Mouse (Mus musculus): ENCODE measurements around the gene Slc35d3.

Slc35d3 gene

DNA sequence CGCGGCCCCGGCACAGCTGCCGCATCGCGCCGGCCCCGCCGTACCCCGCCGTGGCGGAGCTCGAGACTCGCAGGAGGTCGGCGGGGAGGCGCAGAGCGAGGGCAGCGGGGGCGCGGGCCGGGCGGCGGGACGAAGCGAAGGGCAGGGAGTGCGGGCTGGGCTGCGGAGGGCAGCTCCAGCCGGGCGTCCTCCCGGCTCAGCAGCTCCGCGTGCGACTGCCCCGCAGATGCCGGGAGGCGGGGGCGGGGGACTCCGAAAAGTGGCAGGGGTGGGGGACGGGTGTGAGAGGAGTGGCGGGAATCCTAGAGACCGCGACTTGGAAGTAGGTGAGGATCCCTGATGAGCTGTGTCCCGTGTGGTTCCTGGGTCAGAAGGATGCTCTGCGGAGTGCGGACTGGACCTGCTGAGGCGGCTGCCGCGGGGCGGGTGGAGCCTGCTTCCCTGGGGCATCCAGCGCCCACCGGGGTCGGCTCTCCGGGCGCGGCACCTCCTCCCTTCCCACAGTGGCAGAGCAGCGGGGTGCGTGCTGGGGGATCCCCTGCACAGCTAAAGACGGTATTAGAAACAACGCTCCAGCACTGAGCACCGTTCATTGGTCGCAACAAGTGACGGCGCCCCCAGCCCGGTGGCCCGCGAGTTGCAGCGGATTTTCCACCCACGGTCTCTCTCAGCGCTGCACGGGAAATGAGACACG is at the start of gene Slc35d3:
TSS of gene Slc35d3 (minus strand) at position 462 of the 694 bp plus-strand sequence.
- DNase-seq (ENCODE audit: low spot score), result no peak

GRCm38 (mm10) chr10:19900191-19900590 is 48.9 kb upstream of the Slc35d3 start:
- no peak for DNase-seq (ENCODE audit: low spot score)

GRCm38 (mm10) chr10:19893976-19894375 is 42.7 kb upstream of the Slc35d3 start:
- DNase-seq (ENCODE audit: low spot score), result no peak

GRCm38 (mm10) chr10:19893146-19893545 is 41.9 kb upstream of the Slc35d3 start:
- DNase-seq (ENCODE audit: low spot score), result no peak

DNA sequence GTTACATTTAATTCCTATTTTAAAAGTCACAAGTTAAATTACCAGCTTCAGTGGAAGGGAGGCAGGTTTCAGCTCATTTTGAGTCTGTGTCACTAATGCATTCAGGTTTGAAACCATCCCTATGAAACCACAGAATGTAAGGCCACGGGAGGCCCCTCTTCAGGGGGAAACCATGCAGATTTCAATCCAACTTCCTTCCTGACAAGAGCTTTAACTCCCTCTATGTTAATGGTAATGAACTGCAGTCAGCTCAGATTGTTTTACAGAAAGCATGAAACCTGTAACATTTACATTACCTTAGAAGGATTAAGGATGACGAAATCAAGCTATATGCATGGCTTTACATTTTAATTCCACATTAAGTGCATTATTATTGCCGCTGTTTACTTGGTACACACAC is 40.4 kb upstream of the Slc35d3 start:
- DNase-seq (ENCODE audit: low spot score), result no peak

- DNase-seq (ENCODE audit: low spot score), result no peak
These were observed 38.6 kb upstream of the Slc35d3 start for GRCm38 (mm10) chr10:19889908-19890307.

DNA sequence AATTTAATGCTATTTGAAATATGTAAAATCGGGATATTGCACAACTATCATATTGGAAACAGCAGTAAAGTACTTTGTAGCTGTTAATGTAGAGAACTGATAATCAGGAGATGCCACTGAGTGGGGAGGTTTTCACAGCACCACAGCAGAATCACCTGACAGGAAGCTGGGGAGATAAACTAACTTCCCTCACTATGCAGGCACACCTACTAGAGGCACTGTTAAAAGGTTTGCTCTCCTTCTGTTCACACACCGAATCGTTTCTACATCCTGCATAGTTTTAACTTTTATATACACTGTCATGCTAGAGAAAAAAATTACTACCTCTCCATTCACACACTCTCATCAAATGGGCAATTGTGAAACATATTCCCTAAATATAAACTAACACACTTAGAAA is 35.0 kb upstream of the Slc35d3 start:
- DNase-seq (ENCODE audit: low spot score), result no peak

GRCm38 (mm10) chr10:19884409-19884808 is 33.1 kb upstream of the Slc35d3 start:
- no peak for DNase-seq (ENCODE audit: low spot score)

DNA sequence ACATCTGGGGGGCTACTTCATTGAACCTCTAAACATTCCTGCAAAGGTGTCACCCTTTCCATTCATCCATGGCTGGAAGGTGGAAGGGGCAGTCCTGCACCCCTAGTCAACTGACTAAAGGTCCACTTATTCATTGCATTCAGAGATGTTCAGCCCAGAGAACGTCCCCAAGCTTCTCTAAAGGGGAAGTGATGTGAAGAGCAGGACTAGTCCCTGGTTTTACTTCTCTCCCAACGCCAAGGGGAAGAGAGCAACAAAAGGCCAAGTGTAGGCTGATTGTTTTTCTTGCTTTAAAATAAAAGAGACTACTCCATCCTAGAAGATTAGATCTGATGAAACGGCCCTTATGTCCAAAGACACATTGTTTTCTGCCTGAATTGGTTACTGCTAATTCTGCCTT is 29.2 kb upstream of the Slc35d3 start:
- no peak for DNase-seq (ENCODE audit: low spot score)

DNA sequence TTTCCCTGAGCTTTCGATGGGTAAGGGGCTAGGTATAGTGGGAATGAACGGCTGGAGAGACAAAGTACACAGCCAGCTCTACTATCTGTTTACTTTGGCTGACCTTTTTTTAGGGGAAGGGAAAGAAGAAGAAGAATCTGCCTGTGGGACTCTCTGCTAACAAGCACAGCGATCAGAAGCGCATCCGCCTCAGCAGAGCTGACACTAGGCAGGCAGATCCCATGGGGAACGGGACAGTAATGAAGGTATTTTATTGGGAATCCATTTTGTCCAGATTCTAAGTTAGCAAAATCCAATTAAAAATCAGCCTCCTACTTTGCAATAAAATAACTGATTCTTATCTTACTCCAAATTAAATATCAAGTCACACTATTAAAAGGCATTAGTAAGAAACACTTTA is 27.9 kb upstream of the Slc35d3 start:
- no peak for DNase-seq (ENCODE audit: low spot score)

- DNase-seq (ENCODE audit: low spot score), result no peak
These were observed 26.4 kb upstream of the Slc35d3 start for GRCm38 (mm10) chr10:19877679-19878078.

DNA sequence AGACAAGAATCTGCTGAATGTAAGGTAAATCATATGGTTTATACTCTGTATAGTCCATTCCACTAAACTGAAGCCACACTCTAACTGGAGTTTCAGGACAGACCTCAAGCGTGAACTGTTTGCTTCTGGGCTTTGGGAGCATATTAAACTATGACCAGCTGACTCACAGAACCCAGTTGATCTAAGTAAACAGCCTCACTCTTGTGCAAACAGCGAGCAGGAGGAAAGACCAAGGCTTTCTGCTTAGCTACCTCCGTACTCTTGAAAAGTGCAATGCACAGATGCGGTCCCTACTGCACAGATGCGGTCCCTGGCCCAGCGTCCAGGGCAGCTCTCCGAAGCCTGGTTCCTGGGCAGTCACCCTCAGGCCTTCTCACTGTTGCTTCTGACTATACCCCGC is 26.0 kb upstream of the Slc35d3 start:
- no peak for DNase-seq (ENCODE audit: low spot score)

- no peak for DNase-seq (ENCODE audit: low spot score)
These were observed 25.4 kb upstream of the Slc35d3 start for GRCm38 (mm10) chr10:19876669-19877068.

GRCm38 (mm10) chr10:19875346-19875745 is 24.1 kb upstream of the Slc35d3 start:
- DNase-seq (ENCODE audit: low spot score), result no peak

- DNase-seq (ENCODE audit: low spot score), result no peak
These were observed 4.5 kb upstream of the Slc35d3 start for GRCm38 (mm10) chr10:19855597-19856306.

DNA sequence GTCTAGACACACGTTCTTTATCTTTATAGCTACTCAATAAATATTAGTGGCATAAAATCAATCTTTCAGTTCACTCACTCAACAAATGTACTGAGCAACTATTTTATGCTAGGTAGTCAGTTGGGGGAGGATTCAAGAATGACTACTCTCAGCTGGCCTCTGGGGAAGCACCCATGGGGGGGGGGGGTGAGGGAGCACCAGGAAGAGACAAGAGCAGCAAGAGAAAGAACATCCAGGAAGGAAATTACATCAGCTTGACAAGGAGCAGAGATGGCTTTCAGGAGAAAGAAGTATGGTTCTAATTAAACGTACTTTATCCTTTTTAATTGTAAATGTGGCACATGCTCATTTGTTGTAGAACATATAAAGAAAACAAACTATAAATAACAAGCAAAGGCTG is 2.4 kb upstream of the Slc35d3 start:
- no peak for DNase-seq (ENCODE audit: low spot score)

GRCm38 (mm10) chr10:19852776-19853175 is 1.5 kb upstream of the Slc35d3 start:
- no peak for DNase-seq (ENCODE audit: low spot score)

- no peak for DNase-seq (ENCODE audit: low spot score)
These were observed 688 bp downstream of the Slc35d3 start for GRCm38 (mm10) chr10:19850544-19850997.

DNA sequence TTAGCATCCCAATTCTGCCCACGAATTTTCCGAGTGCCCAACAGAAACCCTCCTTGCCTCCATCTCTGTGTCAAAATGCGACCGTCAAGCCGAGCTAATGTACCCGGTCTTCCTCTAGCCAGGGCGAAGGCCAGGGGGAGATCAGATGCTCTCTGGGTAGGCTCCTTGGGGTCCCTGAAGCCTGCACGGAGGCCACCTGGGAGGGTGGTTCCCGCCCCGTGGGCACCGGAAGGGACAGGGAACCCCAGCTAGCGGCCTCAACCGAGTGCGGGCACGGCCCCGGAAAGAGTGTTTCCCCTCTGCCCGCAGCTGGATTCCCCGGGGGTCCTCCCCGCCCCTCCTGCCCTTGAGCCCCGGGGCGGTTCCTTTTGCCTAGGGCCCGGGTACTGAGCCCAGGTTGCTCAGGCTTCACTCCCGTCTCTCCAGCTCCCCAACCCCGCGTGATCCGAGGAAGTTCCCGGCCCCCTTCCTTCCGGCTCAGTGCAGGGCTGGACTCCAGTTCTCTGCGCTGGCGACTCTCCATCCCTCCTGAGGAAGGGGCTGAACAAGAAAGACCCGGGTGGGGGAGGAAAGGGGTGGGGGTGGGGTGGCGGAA is 1.4 kb downstream of the Slc35d3 start:
- DNase-seq (ENCODE audit: low spot score), result no peak

DNA sequence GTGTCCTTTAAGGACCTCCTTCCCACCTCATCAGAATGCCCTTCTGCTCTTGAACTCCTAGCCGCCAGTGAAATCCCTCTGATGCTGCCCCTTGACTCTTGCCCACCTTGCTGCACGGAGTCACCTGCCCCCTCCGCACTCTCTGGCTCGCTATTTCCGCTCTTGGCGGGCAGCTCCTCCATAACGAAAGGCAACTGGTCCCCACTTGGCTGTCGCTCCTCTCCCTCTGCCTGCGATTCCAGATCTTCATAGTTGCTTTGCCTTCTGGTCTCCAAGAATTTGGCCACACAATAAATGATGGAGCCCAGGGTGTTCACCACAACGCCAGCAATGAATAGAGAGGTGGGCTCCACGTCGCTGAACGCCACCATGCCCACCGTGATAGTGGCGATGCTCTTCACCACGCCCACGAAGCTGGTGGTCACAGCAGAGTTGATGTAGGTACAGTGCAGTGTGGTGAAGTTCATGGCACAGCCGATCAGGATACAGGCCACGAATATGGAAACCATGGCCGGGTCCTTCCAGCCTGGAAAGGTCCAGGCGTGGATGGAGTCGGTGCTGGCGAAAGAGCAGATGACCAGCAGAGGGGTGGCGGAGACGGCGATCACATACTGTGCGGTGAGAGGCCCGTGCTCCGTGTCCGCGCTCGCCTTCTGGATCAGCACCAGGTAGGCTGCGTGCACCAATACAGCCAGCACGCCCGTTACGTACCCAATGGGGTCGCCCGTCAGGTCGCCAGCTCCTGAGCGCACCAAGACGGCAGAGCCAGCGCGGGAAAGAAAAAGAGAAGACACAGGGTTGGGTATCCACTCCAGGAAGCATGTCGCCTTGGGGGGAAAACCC is 2.1 kb downstream of the Slc35d3 start:
- DNase-seq (ENCODE audit: low spot score), result no peak

DNA sequence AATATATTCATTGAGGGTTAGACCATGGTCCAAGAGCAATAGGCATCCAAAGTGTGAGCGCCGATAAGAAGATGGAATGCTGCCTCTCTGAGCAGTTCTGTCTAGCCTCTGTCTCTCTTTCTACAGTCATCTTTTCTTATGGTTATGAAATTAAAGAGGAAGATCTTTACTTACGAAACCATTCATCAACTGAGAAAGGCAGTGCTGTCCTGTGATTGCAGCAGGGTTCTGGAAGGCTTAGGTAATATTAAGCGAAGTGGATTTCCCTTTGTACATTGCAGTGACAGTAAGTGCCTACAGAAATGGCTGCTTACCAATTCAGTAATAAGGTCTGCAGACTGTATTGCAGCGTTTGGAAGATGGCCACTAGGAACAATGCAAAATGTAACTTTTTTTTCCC is 11.4 kb downstream of the Slc35d3 start:
- no peak for DNase-seq (ENCODE audit: low spot score)

Data from urinary bladder, postnatal 10 days (tissue).